Mouse (Mus musculus) stomach, embryonic 16.5 days (tissue): ENCODE data around the gene Dlgap1. TPM values are rescaled to one million over a fixed set of nuclear protein-coding genes. Genes with fewer than 3 reads are reported as not detected.

Experiments used
- ATAC-seq: fragments of 200-750 bp; cut with Nextera tagmentation; 2 replicates; pipeline ENCODE4 v1.8.0; 2017; ENCODE audit warnings: moderate number of reproducible peaks, moderate TSS enrichment; ENCODE audit not compliant: insufficient read depth, low FRiP score
- H3K27ac ChIP-seq: fragments of 300-500 bp; sonication (generic); 2 replicates; pipeline ENCODE4 v1.5.1; 2014; ENCODE audit warnings: low read length
- H3K27me3 ChIP-seq: fragments of 300-500 bp; sonication (generic); 2 replicates; pipeline ENCODE4 v1.6.1; 2014; ENCODE audit warnings: low read length, control low read depth, mixed read lengths; ENCODE audit not compliant: control insufficient read depth, insufficient read depth
- H3K36me3 ChIP-seq: fragments of 300-500 bp; sonication (generic); 2 replicates; pipeline ENCODE4 v1.6.1; 2014; ENCODE audit warnings: low read length; ENCODE audit not compliant: control insufficient read depth, insufficient read depth
- H3K4me1 ChIP-seq: fragments of 300-500 bp; sonication (generic); 2 replicates; pipeline ENCODE4 v1.6.1; 2014; ENCODE audit warnings: low read length, control low read depth, mixed read lengths; ENCODE audit not compliant: control insufficient read depth, insufficient read depth
- H3K4me2 ChIP-seq: fragments of 300-500 bp; sonication (generic); 2 replicates; pipeline ENCODE4 v1.6.1; 2014; ENCODE audit warnings: low read depth, low read length, mixed read lengths
- H3K4me3 ChIP-seq: fragments of 300-500 bp; sonication (generic); replicated peaks from 2 replicates; pipeline ENCODE4 v1.5.1; 2014; ENCODE audit warnings: mild to moderate bottlenecking, low read length
- H3K9ac ChIP-seq: fragments of 300-500 bp; sonication (generic); 2 replicates; pipeline ENCODE4 v1.6.1; 2014; ENCODE audit warnings: low read length
- H3K9me3 ChIP-seq: fragments of 300-500 bp; sonication (generic); replicated peaks from 2 replicates; pipeline ENCODE4 v1.6.1; 2016; ENCODE audit warnings: low read length, control low read depth; ENCODE audit not compliant: control insufficient read depth
- WGBS: fragments of 180-500 bp; shearing (Covaris S2); extraction: QIAGEN DNeasy Blood & Tissue Kit; methylation state at CpG from one replicate; pipeline ENCODE4 v1.1.7; 2014; 5-methylcytosine and 5-hydroxymethylcytosine counted together
- polyA plus RNA-seq: library from polyadenylated mRNA; unstranded; fragments of >200 nt; fragmentation: Nextera tagmentation; extraction: Ambion mirVana; gene quantifications from 2 replicates; pipeline ENCODE4 v1.2.1, GENCODE M21; 2015

The Dlgap1 gene
- polyA plus RNA-seq: 2.1 and 3.2 TPM in 2 replicates

DNA sequence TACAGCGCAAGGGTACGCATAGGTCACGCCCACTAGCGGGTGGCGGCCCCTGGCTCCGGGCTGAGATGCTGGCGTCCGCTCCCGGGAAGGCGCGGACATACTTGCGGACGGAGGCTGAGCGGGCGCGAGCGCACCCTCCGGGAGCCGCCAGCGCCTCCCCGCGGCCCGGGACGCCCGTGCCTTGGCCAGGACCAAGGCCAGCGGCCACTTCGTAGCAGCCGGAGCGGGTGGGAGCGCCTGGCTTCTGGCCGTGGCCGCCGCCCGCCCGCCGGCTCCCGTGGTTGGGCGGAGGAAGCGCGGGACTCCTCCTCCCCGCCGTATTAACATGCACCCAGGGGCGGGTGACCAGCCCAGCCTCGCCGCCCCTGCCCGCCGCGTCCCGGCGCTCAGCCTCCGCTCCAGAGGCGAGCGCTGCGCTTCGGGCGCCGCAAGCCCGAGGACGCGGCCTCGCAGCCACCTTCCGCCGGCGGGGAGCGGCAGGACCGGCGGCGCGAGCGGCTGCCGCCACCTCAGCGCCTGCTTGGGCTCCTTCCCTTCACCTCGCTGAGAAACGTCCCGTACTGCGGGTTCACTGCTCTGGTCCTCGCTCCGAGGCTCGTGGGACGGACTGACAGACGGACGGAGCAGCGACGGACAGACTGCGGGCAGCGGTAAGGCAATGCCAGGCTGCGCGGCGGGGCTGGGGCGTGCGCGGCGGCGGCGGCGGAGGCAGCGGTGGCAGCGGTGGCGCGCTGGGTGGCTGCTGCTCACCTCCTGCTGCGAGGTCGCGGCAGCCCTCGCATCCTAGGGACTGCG, at the start of gene Dlgap1:
Gene Dlgap1 (plus strand): TSS at position 53 of the 795 bp plus-strand sequence.
- H3K4me1 ChIP-seq: no peaks in the 10 kb centered on the region
- H3K4me2 ChIP-seq: peak within 1 kb of the TSS; percentile 97
- H3K9ac ChIP-seq: peak within 1 kb of the TSS; percentile 60; the same call in 1 of the 2 replicates
- ATAC-seq: peak; percentile 96
- H3K4me3 ChIP-seq: peak within 1 kb of the TSS; percentile 58
- H3K27ac ChIP-seq: no peak within 1 kb of the TSS
- peaks cover 35% of the 10 kb centered on the region for H3K27me3 ChIP-seq
- no peaks in the 10 kb centered on the region for H3K36me3 ChIP-seq
- no peaks in the 10 kb centered on the region for H3K9me3 ChIP-seq
- WGBS: under 1% methylated on average over 102 of the region's 105 CpGs

DNA sequence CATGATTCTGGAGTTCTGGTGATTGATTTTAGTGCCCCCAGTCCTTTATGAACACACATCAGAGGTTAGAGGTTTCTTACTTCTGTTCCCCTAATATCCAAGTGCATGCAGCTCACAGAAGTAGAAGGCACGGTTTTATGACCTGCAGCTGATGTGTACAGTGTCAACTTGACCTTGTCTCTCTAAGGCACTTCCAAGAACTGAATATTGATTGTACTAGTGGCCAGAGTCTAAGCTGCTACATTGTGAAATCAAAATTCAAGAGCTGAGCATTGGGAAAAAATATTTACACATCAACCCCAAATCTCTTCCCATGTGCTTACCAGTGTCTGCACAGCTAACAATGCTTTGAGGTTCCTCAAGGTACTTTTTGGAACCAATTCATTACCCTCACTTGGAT, 13.9 kb upstream of the Dlgap1 start:
- H3K4me2 ChIP-seq: no peak overlapping the region
- 55% methylated on average over 1 of the region's 1 CpGs for WGBS
- no peak overlapping the region for H3K4me3 ChIP-seq
- H3K9me3 ChIP-seq: no peaks in the 10 kb centered on the region
- no peak overlapping the region for H3K9ac ChIP-seq
- no peaks in the 10 kb centered on the region for H3K36me3 ChIP-seq
- H3K27ac ChIP-seq: no peak overlapping the region
- H3K27me3 ChIP-seq: no peaks in the 10 kb centered on the region
- ATAC-seq: no peak
- no peaks in the 10 kb centered on the region for H3K4me1 ChIP-seq

DNA sequence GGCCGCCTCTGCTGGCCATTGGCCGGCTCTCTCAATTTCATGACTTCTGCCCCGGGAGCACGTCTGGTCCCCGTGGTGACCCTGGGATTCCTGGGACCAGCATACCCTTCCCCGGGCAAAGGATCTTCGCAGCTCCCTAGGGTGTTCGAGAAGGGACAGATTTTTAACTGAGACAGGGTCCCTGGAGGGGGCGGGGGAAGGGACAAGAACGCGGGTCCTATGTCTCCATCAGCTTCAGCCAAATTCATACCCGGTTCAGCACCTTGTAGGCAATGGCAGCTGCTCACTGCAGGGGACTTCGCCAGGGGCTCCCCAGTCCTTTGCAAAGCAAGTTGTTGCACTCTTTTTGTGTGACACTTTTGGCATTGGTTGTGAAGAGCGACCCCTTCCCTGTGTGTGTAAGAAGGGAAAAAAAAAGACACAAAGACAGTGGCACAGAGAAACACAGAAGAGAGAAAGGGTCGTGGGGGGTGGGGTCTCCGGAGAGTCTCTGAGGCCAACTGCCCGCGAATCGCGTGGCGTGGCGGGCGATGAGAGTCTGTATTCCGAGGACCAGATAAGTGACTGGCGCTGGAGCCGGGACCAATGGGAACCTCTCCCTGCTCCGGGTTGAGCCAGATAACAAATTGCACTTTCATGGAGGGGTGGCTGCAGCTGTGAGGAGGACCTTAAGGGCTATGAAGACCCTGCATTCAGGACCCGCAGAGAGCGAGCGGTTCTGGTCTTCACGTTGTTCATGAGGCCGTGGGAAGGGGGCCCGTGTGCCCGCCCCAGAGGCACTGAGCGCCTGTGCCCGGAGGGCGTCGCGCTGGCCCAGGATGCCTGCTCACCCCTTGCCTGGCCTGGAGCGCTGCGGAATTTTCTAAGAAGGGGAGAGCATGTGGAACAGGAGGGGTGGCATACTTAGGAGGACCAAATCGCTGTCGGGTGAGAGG, 1.2 kb downstream of the Dlgap1 start:
- Histone ChIP-seq H3K27ac (no peak overlapping the region), H3K4me3 (peak overlapping the region; percentile 58), H3K4me2 (peak overlapping the region; percentile 97), H3K9me3 (no peaks in the 10 kb centered on the region), H3K27me3 (peaks cover 35% of the 10 kb centered on the region), H3K36me3 (no peaks in the 10 kb centered on the region), H3K4me1 (no peaks in the 10 kb centered on the region), H3K9ac (0 out of 2 replicates have a peak overlapping the region, but pooled peaks have one; percentile 60)
- peak; percentile 8; the same call in 1 of the 2 replicates for ATAC-seq
- WGBS: 2% methylated on average over 43 of the region's 43 CpGs

DNA sequence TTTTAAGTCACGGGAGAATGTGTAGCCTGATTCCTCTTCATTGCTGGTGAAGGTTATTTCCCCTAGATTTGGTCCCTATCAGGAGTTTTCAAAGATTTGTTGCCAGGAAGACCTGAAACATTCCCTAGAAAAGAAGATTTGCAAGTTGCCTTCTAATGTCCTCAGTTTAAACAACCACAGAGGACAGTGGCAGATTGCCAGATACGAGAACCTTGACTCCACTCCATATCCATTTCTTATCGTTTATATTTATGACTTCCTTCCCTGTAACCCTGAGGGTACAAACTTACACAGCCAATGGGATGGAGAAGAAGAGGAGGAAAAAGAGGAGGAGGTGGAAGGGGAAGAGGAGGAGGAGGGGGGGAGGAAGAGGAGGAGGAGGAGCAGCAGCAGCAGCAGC, 4.2 kb downstream of the Dlgap1 start:
- ATAC-seq: no peak
- Histone ChIP-seq H3K9ac (no peak overlapping the region), H3K4me1 (no peaks in the 10 kb centered on the region), H3K27me3 (peaks cover 34% of the 10 kb centered on the region), H3K4me2 (no peak overlapping the region), H3K27ac (no peak overlapping the region), H3K36me3 (no peaks in the 10 kb centered on the region), H3K4me3 (no peak overlapping the region), H3K9me3 (no peaks in the 10 kb centered on the region)
- 59% methylated on average over 3 of the region's 3 CpGs for WGBS

DNA sequence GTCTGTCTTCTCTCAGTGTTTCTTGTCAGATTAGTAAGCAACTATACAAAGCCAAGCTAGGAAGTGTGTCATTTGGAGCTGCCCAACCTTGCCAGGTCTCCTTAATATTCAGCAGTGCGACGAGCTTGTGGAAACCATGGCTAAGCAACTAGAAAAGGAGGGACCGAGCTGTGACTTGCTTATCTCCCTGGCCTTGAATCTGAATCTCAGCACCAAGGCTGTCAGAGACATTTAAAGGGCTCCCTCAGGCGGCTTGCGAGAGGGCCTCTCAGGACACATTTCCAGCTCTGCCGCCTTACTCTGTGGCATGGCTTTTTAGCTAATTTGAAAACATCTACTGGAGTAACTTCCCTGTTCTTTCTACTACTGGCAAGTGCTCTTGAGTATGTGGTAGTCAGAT, 5.1 kb downstream of the Dlgap1 start:
- no peak for ATAC-seq
- H3K27me3 ChIP-seq: peaks cover 27% of the 10 kb centered on the region
- H3K9ac ChIP-seq: no peak overlapping the region
- no peak overlapping the region for H3K4me3 ChIP-seq
- H3K4me1 ChIP-seq: no peaks in the 10 kb centered on the region
- H3K4me2 ChIP-seq: no peak overlapping the region
- 54% methylated on average over 6 of the region's 6 CpGs for WGBS
- H3K27ac ChIP-seq: no peak overlapping the region
- no peaks in the 10 kb centered on the region for H3K9me3 ChIP-seq
- H3K36me3 ChIP-seq: no peaks in the 10 kb centered on the region

DNA sequence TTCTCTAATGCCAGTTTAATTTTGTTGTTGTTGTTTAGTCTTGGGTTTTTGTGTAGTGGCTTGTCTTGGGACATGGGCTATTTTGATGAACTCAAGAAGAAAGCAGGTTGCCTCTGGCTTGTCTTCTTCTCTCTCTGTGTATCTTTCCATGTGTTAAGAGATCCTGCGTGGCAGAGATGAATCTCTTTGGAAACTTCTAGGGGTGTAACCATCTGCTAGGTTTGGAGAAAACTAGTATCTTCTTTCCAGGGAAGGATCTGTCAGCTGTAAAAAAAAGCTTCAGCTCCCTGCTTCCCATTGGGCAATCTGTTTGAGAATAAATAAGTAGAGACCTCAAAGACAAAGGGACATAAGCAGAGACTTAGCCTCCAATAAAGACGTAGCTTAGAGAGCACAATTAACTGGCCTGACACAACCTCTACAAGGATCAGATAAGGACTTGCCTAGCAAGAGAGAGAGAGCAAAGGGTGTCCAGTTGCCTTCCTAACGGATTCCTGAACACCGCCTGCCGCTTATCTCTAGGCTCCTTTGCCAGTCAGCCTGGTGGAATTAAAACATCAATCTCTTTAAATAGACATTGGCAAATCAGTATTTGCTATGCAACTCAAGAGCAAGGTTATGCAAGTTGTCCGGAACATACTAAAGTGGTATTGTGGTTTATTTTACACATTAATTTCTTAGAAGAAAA, 13.5 kb downstream of the Dlgap1 start:
- ATAC-seq: no peak
- WGBS: 39% methylated on average over 6 of the region's 6 CpGs
- no peak overlapping the region for H3K9ac ChIP-seq
- H3K27ac ChIP-seq: no peak overlapping the region
- no peaks in the 10 kb centered on the region for H3K4me1 ChIP-seq
- no peaks in the 10 kb centered on the region for H3K27me3 ChIP-seq
- H3K9me3 ChIP-seq: no peaks in the 10 kb centered on the region
- no peak overlapping the region for H3K4me2 ChIP-seq
- H3K4me3 ChIP-seq: no peak overlapping the region
- no peaks in the 10 kb centered on the region for H3K36me3 ChIP-seq

DNA sequence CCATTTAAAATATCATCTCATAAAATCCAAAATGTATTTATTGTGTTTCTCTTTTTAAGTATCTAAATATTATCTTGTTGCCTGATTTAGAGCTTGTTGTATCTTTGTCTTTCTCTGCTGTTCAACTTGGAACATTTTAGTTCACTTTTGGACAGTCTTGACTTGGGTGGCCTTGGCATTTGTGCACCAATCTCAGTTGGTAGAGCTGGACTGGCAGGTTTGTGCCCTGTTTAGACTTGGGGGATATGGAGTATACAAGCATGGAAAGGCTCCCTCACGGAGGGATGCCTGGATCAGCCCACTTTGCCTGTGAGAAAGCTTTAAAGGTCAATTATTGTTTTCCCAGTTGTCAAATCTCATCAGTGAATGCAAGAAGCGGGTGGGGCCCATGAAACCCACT, 27.5 kb downstream of the Dlgap1 start:
- Histone ChIP-seq H3K36me3 (no peaks in the 10 kb centered on the region), H3K27me3 (no peaks in the 10 kb centered on the region), H3K4me2 (no peak overlapping the region), H3K4me3 (no peak overlapping the region), H3K4me1 (no peaks in the 10 kb centered on the region), H3K9ac (no peak overlapping the region), H3K9me3 (no peaks in the 10 kb centered on the region), H3K27ac (no peak overlapping the region)
- no peak for ATAC-seq
- WGBS: 70% methylated on average over 2 of the region's 2 CpGs

DNA sequence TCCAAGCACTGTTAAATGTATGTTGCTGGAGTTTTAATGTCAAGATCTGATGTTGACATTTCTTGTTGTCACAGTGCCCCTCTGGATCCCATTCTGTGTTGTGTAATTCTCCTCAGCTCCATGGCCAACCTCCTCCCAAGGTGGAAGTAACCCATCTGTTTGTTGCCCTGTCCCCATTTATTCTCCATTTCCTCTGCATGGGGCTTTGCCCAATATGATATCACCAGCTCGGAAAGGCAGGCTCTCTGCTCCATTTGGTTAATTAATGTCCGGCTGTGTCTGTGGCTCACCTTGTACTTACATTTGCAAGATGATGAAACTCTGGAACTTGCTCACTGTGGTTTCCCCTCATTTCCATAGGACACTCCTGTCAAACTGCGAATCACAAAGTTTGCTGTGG, 33.2 kb downstream of the Dlgap1 start:
- no peaks in the 10 kb centered on the region for H3K9me3 ChIP-seq
- H3K36me3 ChIP-seq: no peaks in the 10 kb centered on the region
- H3K4me3 ChIP-seq: no peak overlapping the region
- no peak for ATAC-seq
- no peak overlapping the region for H3K9ac ChIP-seq
- 88% methylated on average over 3 of the region's 3 CpGs for WGBS
- no peak overlapping the region for H3K27ac ChIP-seq
- H3K27me3 ChIP-seq: no peaks in the 10 kb centered on the region
- H3K4me1 ChIP-seq: no peaks in the 10 kb centered on the region
- H3K4me2 ChIP-seq: no peak overlapping the region
